Mouse (Mus musculus) liver (tissue): ENCODE results near the gene Dysf.
A peak's percentile ranks its signal among the peaks of the same experiment; 100 is the strongest.

ENCODE experiments used
- DNase-seq: peaks from one replicate; pipeline ENCODE4 v3.0.0-alpha.2; 2020; ENCODE audit warnings: mixed read lengths

Gene Dysf

GRCm38 (mm10) chr6:84051032-84051431, 42.6 kb downstream of the Dysf start:
- DNase-seq = no peak

GRCm38 (mm10) chr6:84053874-84054530, 45.6 kb downstream of the Dysf start:
- DNase-seq = no peak

GRCm38 (mm10) chr6:84055619-84056018, 47.2 kb downstream of the Dysf start:
- DNase-seq = no peak

- no peak for DNase-seq
Measured at GRCm38 (mm10) chr6:84057216-84057615, 48.8 kb downstream of the Dysf start.

GRCm38 (mm10) chr6:84058671-84059141, 50.3 kb downstream of the Dysf start:
- peak; percentile 28 for DNase-seq

- DNase-seq = no peak
Measured at GRCm38 (mm10) chr6:84059771-84060414, 51.5 kb downstream of the Dysf start.

GRCm38 (mm10) chr6:84061328-84061727, 52.9 kb downstream of the Dysf start:
- DNase-seq = peak; percentile 64

- DNase-seq = no peak
Measured at GRCm38 (mm10) chr6:84062541-84062940, 54.2 kb downstream of the Dysf start.

- DNase-seq = no peak
Measured at GRCm38 (mm10) chr6:84068236-84068635, 59.8 kb downstream of the Dysf start.

GRCm38 (mm10) chr6:84070251-84070650, 61.9 kb downstream of the Dysf start:
- DNase-seq = no peak

GRCm38 (mm10) chr6:84072574-84072973, 64.2 kb downstream of the Dysf start:
- DNase-seq = no peak

- DNase-seq = no peak
Measured at GRCm38 (mm10) chr6:84078172-84078571, 69.8 kb downstream of the Dysf start.

GRCm38 (mm10) chr6:84080631-84081030, 72.2 kb downstream of the Dysf start:
- DNase-seq = no peak

- no peak for DNase-seq
Measured at GRCm38 (mm10) chr6:84084757-84085156, 76.4 kb downstream of the Dysf start.

- no peak for DNase-seq
Measured at GRCm38 (mm10) chr6:84093473-84093872, 85.1 kb downstream of the Dysf start.

- no peak for DNase-seq
Measured at GRCm38 (mm10) chr6:84094536-84094935, 86.1 kb downstream of the Dysf start.

GRCm38 (mm10) chr6:84094998-84095397, 86.6 kb downstream of the Dysf start:
- peak; percentile 72 for DNase-seq

- DNase-seq = peak; percentile 21
Measured at GRCm38 (mm10) chr6:84095882-84096281, 87.5 kb downstream of the Dysf start.

- DNase-seq = no peak
Measured at GRCm38 (mm10) chr6:84102002-84102401, 93.6 kb downstream of the Dysf start.

- peak; percentile 26 for DNase-seq
Measured at GRCm38 (mm10) chr6:84105148-84106022, 97.0 kb downstream of the Dysf start.

GRCm38 (mm10) chr6:84106082-84106481, 97.7 kb downstream of the Dysf start:
- no peak for DNase-seq

GRCm38 (mm10) chr6:84110377-84110776, 102.0 kb downstream of the Dysf start:
- DNase-seq = no peak

- no peak for DNase-seq
Measured at GRCm38 (mm10) chr6:84111106-84111505, 102.7 kb downstream of the Dysf start.
